Mouse (Mus musculus): ENCODE measurements around the gene Daam2. TPM values are rescaled to one million over a fixed set of nuclear protein-coding genes. Genes with fewer than 3 reads are reported as not detected.

Gene Daam2
- polyA plus RNA-seq, 1 experiment from 2014 or later: 3.9 TPM

- Histone ChIP-seq H3K4me2 (replicated peaks) (no peak overlapping the region), H3K4me1 (replicated peaks) (peaks cover 4% of the 10 kb centered on the region; the same call in 1 of the 2 replicates), H3K9me3 (no peaks in the 10 kb centered on the region), H3K4me3 (replicated peaks) (no peak overlapping the region), H3K36me3 (no peaks in the 10 kb centered on the region), H3K27me3 (replicated peaks) (no peaks in the 10 kb centered on the region), H3K9ac (no peak overlapping the region), H3K27ac (no peak overlapping the region)
- WGBS: 90% methylated on average over 3 of the region's 3 CpGs
- ATAC-seq: no peak
These were observed 140.3 kb downstream of the Daam2 start for GRCm38 (mm10) chr17:49423872-49424271.

DNA sequence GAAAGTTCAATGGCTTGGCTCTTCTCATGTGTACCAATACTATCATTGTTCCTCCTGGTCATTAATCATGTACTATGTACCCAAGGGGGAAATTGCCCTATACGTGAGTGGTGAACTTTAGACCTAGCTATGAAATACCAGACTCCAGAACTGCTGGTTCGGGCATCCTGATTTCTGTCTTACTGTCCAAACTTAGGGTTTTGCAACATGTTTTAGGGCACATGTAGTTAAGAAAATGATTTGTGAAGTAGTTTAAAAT, 141.1 kb downstream of the Daam2 start:
- H3K36me3 ChIP-seq: no peaks in the 10 kb centered on the region
- H3K27ac ChIP-seq: no peak overlapping the region
- H3K4me1 ChIP-seq (replicated peaks): peaks cover 3% of the 10 kb centered on the region; the same call in 1 of the 2 replicates
- no peak overlapping the region for H3K4me3 ChIP-seq (replicated peaks)
- H3K9me3 ChIP-seq: no peaks in the 10 kb centered on the region
- WGBS: 65% methylated on average over 2 of the region's 2 CpGs
- peak; percentile 74 for ATAC-seq
- no peak overlapping the region for H3K4me2 ChIP-seq (replicated peaks)
- H3K9ac ChIP-seq: no peak overlapping the region
- H3K27me3 ChIP-seq (replicated peaks): no peaks in the 10 kb centered on the region

- H3K4me2 ChIP-seq (replicated peaks): no peak overlapping the region
- peak; percentile 22 for ATAC-seq
- WGBS: 58% methylated on average over 3 of the region's 3 CpGs
- no peak overlapping the region for H3K9ac ChIP-seq
- no peak overlapping the region for H3K4me3 ChIP-seq (replicated peaks)
- H3K4me1 ChIP-seq (replicated peaks): peaks cover 3% of the 10 kb centered on the region; the same call in 1 of the 2 replicates
- H3K27ac ChIP-seq: no peak overlapping the region
- H3K36me3 ChIP-seq: no peaks in the 10 kb centered on the region
- no peaks in the 10 kb centered on the region for H3K9me3 ChIP-seq
- H3K27me3 ChIP-seq (replicated peaks): no peaks in the 10 kb centered on the region
These were observed 141.7 kb downstream of the Daam2 start for GRCm38 (mm10) chr17:49422286-49423066.

- Histone ChIP-seq H3K36me3 (no peaks in the 10 kb centered on the region), H3K9me3 (no peaks in the 10 kb centered on the region), H3K9ac (no peak overlapping the region), H3K4me2 (replicated peaks) (no peak overlapping the region), H3K4me1 (replicated peaks) (peaks cover 3% of the 10 kb centered on the region; the same call in 1 of the 2 replicates), H3K27ac (no peak overlapping the region), H3K4me3 (replicated peaks) (no peak overlapping the region), H3K27me3 (replicated peaks) (no peaks in the 10 kb centered on the region)
- WGBS: 57% methylated on average over 6 of the region's 6 CpGs
- ATAC-seq: no peak
These were observed 144.3 kb downstream of the Daam2 start for GRCm38 (mm10) chr17:49419813-49420212.

- no peaks in the 10 kb centered on the region for H3K27me3 ChIP-seq (replicated peaks)
- H3K9ac ChIP-seq: no peak overlapping the region
- no peaks in the 10 kb centered on the region; the same call in 1 of the 2 replicates for H3K4me1 ChIP-seq (replicated peaks)
- no peak overlapping the region for H3K27ac ChIP-seq
- H3K9me3 ChIP-seq: no peaks in the 10 kb centered on the region
- no peak for ATAC-seq
- H3K4me2 ChIP-seq (replicated peaks): no peak overlapping the region
- H3K4me3 ChIP-seq (replicated peaks): no peak overlapping the region
- 77% methylated on average over 3 of the region's 3 CpGs for WGBS
- H3K36me3 ChIP-seq: no peaks in the 10 kb centered on the region
These were observed 147.9 kb downstream of the Daam2 start for GRCm38 (mm10) chr17:49416228-49416627.

GRCm38 (mm10) chr17:49413554-49413953, 150.6 kb downstream of the Daam2 start:
- Histone ChIP-seq H3K36me3 (no peaks in the 10 kb centered on the region), H3K27me3 (replicated peaks) (no peaks in the 10 kb centered on the region), H3K4me2 (replicated peaks) (no peak overlapping the region), H3K9me3 (no peaks in the 10 kb centered on the region), H3K4me3 (replicated peaks) (no peak overlapping the region), H3K9ac (no peak overlapping the region), H3K27ac (no peak overlapping the region), H3K4me1 (replicated peaks) (no peaks in the 10 kb centered on the region)
- WGBS: 59% methylated on average over 3 of the region's 3 CpGs
- no peak for ATAC-seq

DNA sequence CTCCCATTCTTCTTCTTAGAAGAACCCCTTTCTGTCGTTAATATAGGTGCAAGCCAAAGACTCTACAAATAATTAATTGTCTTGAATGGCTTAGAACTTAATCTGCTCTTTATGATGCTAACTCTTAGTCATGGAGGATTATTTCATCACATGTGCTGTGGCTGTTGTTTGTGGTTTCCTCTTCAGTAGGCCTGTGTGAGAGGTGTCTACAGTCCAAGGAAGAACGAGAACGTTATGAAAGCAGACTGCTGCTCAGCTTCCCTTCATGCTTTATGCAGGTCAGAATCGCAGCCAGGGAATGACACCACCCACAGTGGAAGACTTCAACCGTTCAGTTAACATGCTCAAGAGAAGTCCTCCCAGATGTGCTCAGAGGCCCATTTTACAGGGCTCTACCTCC, 151.2 kb downstream of the Daam2 start:
- no peaks in the 10 kb centered on the region for H3K9me3 ChIP-seq
- WGBS: 85% methylated on average over 5 of the region's 5 CpGs
- no peak overlapping the region for H3K27ac ChIP-seq
- no peak overlapping the region for H3K9ac ChIP-seq
- no peaks in the 10 kb centered on the region for H3K4me1 ChIP-seq (replicated peaks)
- no peak overlapping the region for H3K4me2 ChIP-seq (replicated peaks)
- no peaks in the 10 kb centered on the region for H3K36me3 ChIP-seq
- no peak for ATAC-seq
- no peak overlapping the region for H3K4me3 ChIP-seq (replicated peaks)
- H3K27me3 ChIP-seq (replicated peaks): no peaks in the 10 kb centered on the region

Other genes starting within 250 kb of the Daam2 start
- gene Mocs1, start 136.0 kb downstream of the Daam2 start, polyA plus RNA-seq (2015; fragmentation: Nextera tagmentation; extraction: Ambion mirVana): 8.0 and 9.3 TPM in 2 replicates
- gene Kif6, start 50.8 kb upstream of the Daam2 start, polyA plus RNA-seq (2015; fragmentation: Nextera tagmentation; extraction: Ambion mirVana): 0.97 and 1.1 TPM in 2 replicates